Mouse (Mus musculus): ENCODE data around the gene Spire2. TPM values are rescaled to one million over a fixed set of nuclear protein-coding genes. Genes with fewer than 3 reads are reported as not detected.

Gene Spire2
- polyA plus RNA-seq, 1 experiment, result 3.0 TPM

GRCm38 (mm10) chr8:123398308-123398707, 65.8 kb downstream of the Spire2 start:
- TF ChIP-seq POLR2A (IDR thresholded peaks at IDR 0.05; ENCODE audit: low read depth, low read length) (no peak), CTCF (IDR thresholded peaks at IDR 0.05; ENCODE audit: borderline replicate concordance, insufficient read depth, low read length) (no peak)
- no peak overlapping the region for H3K27ac ChIP-seq (ENCODE audit: insufficient read depth, low read length)
- no peaks in the 10 kb centered on the region for H3K4me1 ChIP-seq (ENCODE audit: control insufficient read depth, insufficient read depth, low read length)
- no peak overlapping the region for H3K4me3 ChIP-seq (ENCODE audit: insufficient read depth, low read length)

GRCm38 (mm10) chr8:123401936-123402335, 69.4 kb downstream of the Spire2 start:
- no peak overlapping the region for H3K4me3 ChIP-seq (ENCODE audit: insufficient read depth, low read length)
- H3K27ac ChIP-seq (ENCODE audit: insufficient read depth, low read length), result no peak overlapping the region
- no peak for TF ChIP-seq POLR2A (IDR thresholded peaks at IDR 0.05; ENCODE audit: low read depth, low read length)
- H3K4me1 ChIP-seq (ENCODE audit: control insufficient read depth, insufficient read depth, low read length), result no peaks in the 10 kb centered on the region

- H3K4me3 ChIP-seq (ENCODE audit: insufficient read depth, low read length), result no peak overlapping the region
- TF ChIP-seq CTCF (IDR thresholded peaks at IDR 0.05; ENCODE audit: borderline replicate concordance, insufficient read depth, low read length) (no peak), POLR2A (IDR thresholded peaks at IDR 0.05; ENCODE audit: low read depth, low read length) (no peak)
- no peak overlapping the region for H3K27ac ChIP-seq (ENCODE audit: insufficient read depth, low read length)
- H3K4me1 ChIP-seq (ENCODE audit: control insufficient read depth, insufficient read depth, low read length), result no peaks in the 10 kb centered on the region
Measured at GRCm38 (mm10) chr8:123402730-123403326, 70.3 kb downstream of the Spire2 start.

- TF ChIP-seq POLR2A (IDR thresholded peaks at IDR 0.05; ENCODE audit: low read depth, low read length), result no peak
- no peak for TF ChIP-seq CTCF (IDR thresholded peaks at IDR 0.05; ENCODE audit: borderline replicate concordance, insufficient read depth, low read length)
- H3K4me3 ChIP-seq (ENCODE audit: insufficient read depth, low read length), result no peak overlapping the region
- 0 out of 2 replicates have a peak, but pooled peaks cover 3% of the 10 kb centered on the region for H3K4me1 ChIP-seq (ENCODE audit: control insufficient read depth, insufficient read depth, low read length)
- H3K27ac ChIP-seq (ENCODE audit: insufficient read depth, low read length), result no peak overlapping the region
Measured at GRCm38 (mm10) chr8:123404521-123404920, 72.0 kb downstream of the Spire2 start.

- no peak within 1 kb of the TSS for H3K27ac ChIP-seq (ENCODE audit: insufficient read depth, low read length)
- TF ChIP-seq CTCF (IDR thresholded peaks at IDR 0.05; ENCODE audit: borderline replicate concordance, insufficient read depth, low read length) (peak; percentile 59; the same call in 1 of the 2 replicates), POLR2A (IDR thresholded peaks at IDR 0.05; ENCODE audit: low read depth, low read length) (no peak)
Measured at GRCm38 (mm10) chr8:123406786-123407185, 74.3 kb downstream of the Spire2 start, which contains the start of gene Mc1r. Gene Mc1r (plus strand): TSS chr8:123407107.

GRCm38 (mm10) chr8:123407612-123408011, 75.1 kb downstream of the Spire2 start:
- Histone ChIP-seq H3K4me1 (ENCODE audit: control insufficient read depth, insufficient read depth, low read length) (peaks cover 15% of the 10 kb centered on the region), H3K4me3 (ENCODE audit: insufficient read depth, low read length) (no peak overlapping the region), H3K27ac (ENCODE audit: insufficient read depth, low read length) (no peak overlapping the region)
- TF ChIP-seq POLR2A (IDR thresholded peaks at IDR 0.05; ENCODE audit: low read depth, low read length) (no peak), CTCF (IDR thresholded peaks at IDR 0.05; ENCODE audit: borderline replicate concordance, insufficient read depth, low read length) (no peak)

More at GRCm38 (mm10) chr8:123406786-123407185, 74.3 kb downstream of the Spire2 start, which contains the start of gene Mc1r:
- H3K4me1 ChIP-seq (ENCODE audit: control insufficient read depth, insufficient read depth, low read length), result peaks cover 15% of the 10 kb centered on the region
- H3K4me3 ChIP-seq (ENCODE audit: insufficient read depth, low read length), result no peak within 1 kb of the TSS

GRCm38 (mm10) chr8:123408586-123409544, 76.4 kb downstream of the Spire2 start:
- Histone ChIP-seq H3K4me1 (ENCODE audit: control insufficient read depth, insufficient read depth, low read length) (peaks cover 15% of the 10 kb centered on the region), H3K27ac (ENCODE audit: insufficient read depth, low read length) (no peak overlapping the region), H3K4me3 (ENCODE audit: insufficient read depth, low read length) (no peak overlapping the region)
- TF ChIP-seq CTCF (IDR thresholded peaks at IDR 0.05; ENCODE audit: borderline replicate concordance, insufficient read depth, low read length) (no peak), POLR2A (IDR thresholded peaks at IDR 0.05; ENCODE audit: low read depth, low read length) (no peak)

- TF ChIP-seq POLR2A (IDR thresholded peaks at IDR 0.05; ENCODE audit: low read depth, low read length), result no peak
- no peak for TF ChIP-seq CTCF (IDR thresholded peaks at IDR 0.05; ENCODE audit: borderline replicate concordance, insufficient read depth, low read length)
- Histone ChIP-seq H3K4me1 (ENCODE audit: control insufficient read depth, insufficient read depth, low read length) (peaks cover 15% of the 10 kb centered on the region), H3K27ac (ENCODE audit: insufficient read depth, low read length) (0 out of 2 replicates have a peak overlapping the region, but pooled peaks have one; percentile 3), H3K4me3 (ENCODE audit: insufficient read depth, low read length) (no peak overlapping the region)
Measured at GRCm38 (mm10) chr8:123410049-123410587, 77.6 kb downstream of the Spire2 start.

GRCm38 (mm10) chr8:123410788-123411187, 78.3 kb downstream of the Spire2 start:
- Histone ChIP-seq H3K4me3 (ENCODE audit: insufficient read depth, low read length) (peak overlapping the region; percentile 33), H3K4me1 (ENCODE audit: control insufficient read depth, insufficient read depth, low read length) (peaks cover 15% of the 10 kb centered on the region), H3K27ac (ENCODE audit: insufficient read depth, low read length) (no peak overlapping the region)
- TF ChIP-seq POLR2A (IDR thresholded peaks at IDR 0.05; ENCODE audit: low read depth, low read length) (no peak), CTCF (IDR thresholded peaks at IDR 0.05; ENCODE audit: borderline replicate concordance, insufficient read depth, low read length) (no peak)
